Mouse (Mus musculus) myocyte (in vitro differentiated cells): ENCODE measurements around the gene Slamf1. TPM values are rescaled to one million over a fixed set of nuclear protein-coding genes. Genes with fewer than 3 reads are reported as not detected.

Experiments used
- H3K27me3 ChIP-seq: one replicate; pipeline ENCODE4 v1.6.1; 2011; ENCODE audit not compliant: control insufficient read depth, insufficient read depth, insufficient read length
- H3K36me3 ChIP-seq: one replicate; pipeline ENCODE4 v1.6.1; 2011; ENCODE audit not compliant: control insufficient read depth, insufficient read depth
- H3K4me2 ChIP-seq: one replicate; pipeline ENCODE4 v1.6.1; 2011; ENCODE audit warnings: low read depth, control low read depth
- H3K4me3 ChIP-seq: one replicate; pipeline ENCODE4 v1.5.1; 2011; ENCODE audit warnings: mild to moderate bottlenecking, control low read depth, moderate library complexity
- H3K79me2 ChIP-seq: one replicate; pipeline ENCODE4 v1.6.1; 2011; ENCODE audit not compliant: control insufficient read depth, insufficient read depth
- H3ac ChIP-seq: one replicate; pipeline ENCODE4 v1.6.1; 2011; ENCODE audit not compliant: control insufficient read depth, insufficient read length
- CEBPB ChIP-seq: IDR thresholded peaks from 2 replicates; pipeline ENCODE4 v1.6.1; 2011; ENCODE audit warnings: mild to moderate bottlenecking, moderate library complexity; ENCODE audit not compliant: poor library complexity, insufficient read depth, severe bottlenecking
- E2F4 ChIP-seq: IDR thresholded peaks from one replicate; pipeline ENCODE4 v1.6.1; 2011; ENCODE audit warnings: mild to moderate bottlenecking, control low read depth, moderate library complexity; ENCODE audit not compliant: insufficient read depth
- MAX ChIP-seq: IDR thresholded peaks from one replicate; pipeline ENCODE4 v1.6.1; 2011; ENCODE audit warnings: low read depth, mild to moderate bottlenecking, control low read depth
- MYOD1 ChIP-seq, 3 experiments: IDR thresholded peaks; one replicate each; pipeline ENCODE4 v1.6.1; 2011; ENCODE audit warnings: control low read depth in 2 of 3, low read depth in 2 of 3, mild to moderate bottlenecking in 2 of 3, moderate library complexity in 1 of 3; ENCODE audit not compliant: insufficient read length in 2 of 3, control insufficient read depth in 1 of 3
- MYOG ChIP-seq, 3 experiments: IDR thresholded peaks; one replicate each; pipeline ENCODE4 v1.6.1; 2011; ENCODE audit warnings: control low read depth in 2 of 3, low read depth in 2 of 3, mild to moderate bottlenecking in 2 of 3; ENCODE audit not compliant: insufficient read length in 2 of 3, control insufficient read depth in 1 of 3, insufficient read depth in 1 of 3
- POLR2A ChIP-seq: IDR thresholded peaks from one replicate; pipeline ENCODE4 v1.6.1; 2011; ENCODE audit warnings: low read depth, mild to moderate bottlenecking, control low read depth, moderate library complexity; ENCODE audit not compliant: insufficient read length
- POLR2AphosphoS2 ChIP-seq: IDR thresholded peaks from one replicate; pipeline ENCODE4 v1.6.1; 2011; ENCODE audit warnings: low read depth, control low read depth; ENCODE audit not compliant: insufficient read length
- REST ChIP-seq: IDR thresholded peaks from one replicate; pipeline ENCODE4 v1.6.1; 2011; ENCODE audit warnings: mild to moderate bottlenecking, control low read depth, moderate library complexity; ENCODE audit not compliant: insufficient read depth, insufficient read length
- SRF ChIP-seq: IDR thresholded peaks from one replicate; pipeline ENCODE4 v1.6.1; 2011; ENCODE audit warnings: low read depth; ENCODE audit not compliant: control insufficient read depth, insufficient read length
- TCF12 ChIP-seq: IDR thresholded peaks from one replicate; pipeline ENCODE4 v1.6.1; 2011; ENCODE audit warnings: mild to moderate bottlenecking, control low read depth; ENCODE audit not compliant: poor library complexity, insufficient read depth, severe bottlenecking
- TCF3 ChIP-seq: IDR thresholded peaks from one replicate; pipeline ENCODE4 v1.6.1; 2011; ENCODE audit warnings: low read depth, control low read depth; ENCODE audit not compliant: insufficient read length
- USF1 ChIP-seq: IDR thresholded peaks from one replicate; pipeline ENCODE4 v1.6.1; 2011; ENCODE audit warnings: low read depth, mild to moderate bottlenecking, control low read depth, moderate library complexity
- polyA plus RNA-seq: library from polyadenylated mRNA; unstranded; fragments of >200 nt; fragmentation: generic; extraction: Trizol; gene quantifications from one replicate; pipeline ENCODE4 v1.2.1, GENCODE M21; 2012; ENCODE audit warnings: missing spikeins

The Slamf1 gene
- polyA plus RNA-seq, 1 experiment = not detected

GRCm38 (mm10) chr1:171775781-171776180, 8.9 kb downstream of the Slamf1 start:
- Histone ChIP-seq H3K79me2 (no peaks in the 10 kb centered on the region), H3ac (no peak overlapping the region), H3K4me2 (no peak overlapping the region), H3K4me3 (no peak overlapping the region), H3K27me3 (no peaks in the 10 kb centered on the region), H3K36me3 (no peaks in the 10 kb centered on the region)
- TF ChIP-seq TCF12 (no peak), CEBPB (no peak), POLR2A (no peak), POLR2AphosphoS2 (no peak), MYOG (IDR thresholded peaks at IDR 0.05; ENCODE audit: control insufficient read depth in 1 of 3, insufficient read depth in 1 of 3, insufficient read length in 2 of 3, low read depth in 2 of 3) (no peak), USF1 (no peak), MAX (no peak), TCF3 (no peak), SRF (no peak), REST (no peak), E2F4 (no peak), MYOD1 (IDR thresholded peaks at IDR 0.05; ENCODE audit: control insufficient read depth in 1 of 3, insufficient read length in 2 of 3, low read depth in 2 of 3) (no peak)

GRCm38 (mm10) chr1:171777026-171777425, 10.1 kb downstream of the Slamf1 start:
- TF ChIP-seq TCF12 (no peak), TCF3 (no peak), MYOG (IDR thresholded peaks at IDR 0.05; ENCODE audit: control insufficient read depth in 1 of 3, insufficient read depth in 1 of 3, insufficient read length in 2 of 3, low read depth in 2 of 3) (no peak), MAX (no peak), CEBPB (no peak), SRF (no peak), POLR2A (no peak), USF1 (no peak), MYOD1 (IDR thresholded peaks at IDR 0.05; ENCODE audit: control insufficient read depth in 1 of 3, insufficient read length in 2 of 3, low read depth in 2 of 3) (no peak), POLR2AphosphoS2 (no peak), REST (no peak), E2F4 (no peak)
- Histone ChIP-seq H3ac (no peak overlapping the region), H3K4me2 (no peak overlapping the region), H3K4me3 (no peak overlapping the region), H3K36me3 (no peaks in the 10 kb centered on the region), H3K27me3 (no peaks in the 10 kb centered on the region), H3K79me2 (no peaks in the 10 kb centered on the region)

GRCm38 (mm10) chr1:171782287-171782915, 15.5 kb downstream of the Slamf1 start:
- no peak overlapping the region for H3K4me3 ChIP-seq
- H3K79me2 ChIP-seq = no peaks in the 10 kb centered on the region
- no peak for TF ChIP-seq E2F4
- no peak for TF ChIP-seq USF1
- no peak for TF ChIP-seq TCF12
- no peak for TF ChIP-seq POLR2AphosphoS2
- no peak for TF ChIP-seq CEBPB
- no peak for TF ChIP-seq SRF
- TF ChIP-seq MYOD1 (IDR thresholded peaks at IDR 0.05; ENCODE audit: control insufficient read depth in 1 of 3, insufficient read length in 2 of 3, low read depth in 2 of 3) = no peak
- TF ChIP-seq TCF3 = no peak
- TF ChIP-seq REST = no peak
- TF ChIP-seq MYOG (IDR thresholded peaks at IDR 0.05; ENCODE audit: control insufficient read depth in 1 of 3, insufficient read depth in 1 of 3, insufficient read length in 2 of 3, low read depth in 2 of 3) = no peak
- TF ChIP-seq MAX = no peak
- no peak for TF ChIP-seq POLR2A

GRCm38 (mm10) chr1:171785871-171786270, 18.9 kb downstream of the Slamf1 start:
- no peak overlapping the region for H3K4me2 ChIP-seq
- H3K27me3 ChIP-seq = no peaks in the 10 kb centered on the region
- no peak overlapping the region for H3K4me3 ChIP-seq
- no peaks in the 10 kb centered on the region for H3K79me2 ChIP-seq
- H3K36me3 ChIP-seq = no peaks in the 10 kb centered on the region
- no peak for TF ChIP-seq TCF3
- no peak for TF ChIP-seq CEBPB
- TF ChIP-seq USF1 = no peak
- TF ChIP-seq E2F4 = no peak
- TF ChIP-seq MYOG (IDR thresholded peaks at IDR 0.05; ENCODE audit: control insufficient read depth in 1 of 3, insufficient read depth in 1 of 3, insufficient read length in 2 of 3, low read depth in 2 of 3) = no peak
- TF ChIP-seq POLR2A = no peak
- TF ChIP-seq MYOD1 (IDR thresholded peaks at IDR 0.05; ENCODE audit: control insufficient read depth in 1 of 3, insufficient read length in 2 of 3, low read depth in 2 of 3) = no peak
- TF ChIP-seq POLR2AphosphoS2 = no peak
- no peak for TF ChIP-seq REST
- TF ChIP-seq MAX = no peak
- TF ChIP-seq SRF = no peak
- TF ChIP-seq TCF12 = no peak
- H3ac ChIP-seq = no peak overlapping the region

More at GRCm38 (mm10) chr1:171782287-171782915, 15.5 kb downstream of the Slamf1 start:
- H3K27me3 ChIP-seq = no peaks in the 10 kb centered on the region
- no peaks in the 10 kb centered on the region for H3K36me3 ChIP-seq
- H3ac ChIP-seq = no peak overlapping the region
- H3K4me2 ChIP-seq = no peak overlapping the region
